Mouse (Mus musculus): ENCODE results near the gene Itpr2. TPM values are rescaled to one million over a fixed set of nuclear protein-coding genes. Genes with fewer than 3 reads are reported as not detected.

Itpr2 gene
- polyA plus RNA-seq, 1 experiment from 2014 or later, result 32.4 TPM

DNA sequence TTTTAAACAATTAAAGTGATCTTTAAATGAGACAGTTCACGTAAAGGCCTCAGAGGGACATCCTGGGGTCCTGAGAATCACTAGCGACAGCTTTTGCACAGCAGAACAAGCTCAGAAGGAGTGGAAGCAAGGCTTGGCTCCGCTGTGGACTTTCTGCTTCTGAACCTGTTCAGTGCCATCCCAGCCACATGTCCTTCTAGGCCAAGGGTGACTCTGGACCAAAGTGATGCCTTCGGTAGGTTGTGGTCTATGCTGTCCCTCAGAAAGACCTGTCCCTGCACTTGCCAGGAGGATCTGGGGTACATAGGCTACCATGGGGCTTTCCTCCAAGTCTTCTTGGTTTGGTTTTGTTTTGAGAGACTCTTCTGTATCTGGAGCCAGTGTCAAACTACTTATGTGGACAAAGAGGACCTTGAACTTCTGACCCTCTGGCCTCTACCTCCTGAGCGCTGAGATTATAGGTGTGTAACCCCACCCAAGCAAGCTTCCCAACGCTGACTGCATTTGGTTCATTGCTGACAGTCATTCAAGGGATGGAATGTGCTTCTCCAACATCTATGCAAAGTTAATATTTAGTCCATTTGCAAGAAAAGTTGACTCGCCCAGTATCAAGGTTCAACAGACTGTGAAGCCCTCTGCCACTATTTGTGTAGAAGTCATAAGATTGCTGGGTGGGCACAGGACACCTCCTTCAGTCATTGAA lies 241.2 kb downstream of the Itpr2 start:
- Histone ChIP-seq H3K4me1 (replicated peaks) (peaks cover 10% of the 10 kb centered on the region; the same call in 1 of the 2 replicates), H3K4me3 (no peak overlapping the region), H3K27ac (ENCODE audit: poor library complexity, severe bottlenecking) (no peak overlapping the region), H3K27me3 (replicated peaks) (no peaks in the 10 kb centered on the region), H3K4me2 (no peak overlapping the region), H3K9ac (no peak overlapping the region), H3K36me3 (no peaks in the 10 kb centered on the region), H3K9me3 (replicated peaks) (peaks cover 2% of the 10 kb centered on the region; the same call in 1 of the 2 replicates)
- WGBS, result 82% methylated on average over 7 of the region's 7 CpGs
- ATAC-seq (ENCODE audit: insufficient number of reproducible peaks, low FRiP score), result no peak

- Histone ChIP-seq H3K36me3 (no peaks in the 10 kb centered on the region), H3K9me3 (replicated peaks) (peaks cover 2% of the 10 kb centered on the region; the same call in 1 of the 2 replicates), H3K27ac (ENCODE audit: poor library complexity, severe bottlenecking) (no peak overlapping the region), H3K4me2 (no peak overlapping the region), H3K4me1 (replicated peaks) (peaks cover 10% of the 10 kb centered on the region; the same call in 1 of the 2 replicates), H3K4me3 (no peak overlapping the region), H3K27me3 (replicated peaks) (no peaks in the 10 kb centered on the region), H3K9ac (no peak overlapping the region)
- no peak for ATAC-seq (ENCODE audit: insufficient number of reproducible peaks, low FRiP score)
- 89% methylated on average over 5 of the region's 5 CpGs for WGBS
Measured at GRCm38 (mm10) chr6:146258751-146259150, 243.3 kb downstream of the Itpr2 start.

- WGBS, result 94% methylated on average over 3 of the region's 3 CpGs
- H3K27ac ChIP-seq (ENCODE audit: poor library complexity, severe bottlenecking), result no peak overlapping the region
- H3K27me3 ChIP-seq (replicated peaks), result no peaks in the 10 kb centered on the region
- ATAC-seq (ENCODE audit: insufficient number of reproducible peaks, low FRiP score), result no peak
- H3K4me2 ChIP-seq, result no peak overlapping the region
- H3K36me3 ChIP-seq, result no peaks in the 10 kb centered on the region
- H3K4me1 ChIP-seq (replicated peaks), result peaks cover 10% of the 10 kb centered on the region; the same call in 1 of the 2 replicates
- H3K9me3 ChIP-seq (replicated peaks), result peaks cover 2% of the 10 kb centered on the region; the same call in 1 of the 2 replicates
- no peak overlapping the region for H3K4me3 ChIP-seq
- H3K9ac ChIP-seq, result no peak overlapping the region
Measured at GRCm38 (mm10) chr6:146258261-146258660, 243.8 kb downstream of the Itpr2 start.

GRCm38 (mm10) chr6:146256947-146257670 lies 244.9 kb downstream of the Itpr2 start:
- Histone ChIP-seq H3K4me2 (no peak overlapping the region), H3K36me3 (no peaks in the 10 kb centered on the region), H3K9ac (no peak overlapping the region), H3K27ac (ENCODE audit: poor library complexity, severe bottlenecking) (no peak overlapping the region), H3K4me1 (replicated peaks) (peaks cover 10% of the 10 kb centered on the region; the same call in 1 of the 2 replicates), H3K4me3 (no peak overlapping the region), H3K27me3 (replicated peaks) (no peaks in the 10 kb centered on the region), H3K9me3 (replicated peaks) (peaks cover 2% of the 10 kb centered on the region; the same call in 1 of the 2 replicates)
- ATAC-seq (ENCODE audit: insufficient number of reproducible peaks, low FRiP score), result no peak
- WGBS, result 77% methylated on average over 7 of the region's 7 CpGs

DNA sequence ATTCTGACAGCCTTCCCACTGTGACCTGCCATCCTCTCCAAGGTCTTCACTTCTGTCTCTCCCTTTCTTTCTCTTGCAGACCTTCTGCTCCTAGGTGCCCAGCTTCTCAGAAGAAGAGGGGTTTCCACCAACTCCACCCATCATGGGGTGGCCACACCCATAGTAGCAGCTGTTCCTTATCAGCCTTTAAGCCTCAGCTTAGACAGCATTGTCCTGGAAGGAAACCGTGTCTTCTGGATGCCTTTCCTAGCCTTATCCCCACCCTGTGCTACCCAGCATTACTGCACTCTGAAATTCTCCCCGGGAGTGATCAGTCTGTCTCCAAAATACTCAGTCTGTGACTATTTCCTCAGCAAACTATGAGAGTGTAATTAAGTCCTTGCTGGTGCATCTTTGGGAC lies 245.6 kb downstream of the Itpr2 start:
- H3K36me3 ChIP-seq, result no peaks in the 10 kb centered on the region
- no peak overlapping the region for H3K9ac ChIP-seq
- no peak overlapping the region for H3K4me3 ChIP-seq
- 28% methylated on average over 2 of the region's 2 CpGs for WGBS
- peaks cover 10% of the 10 kb centered on the region; the same call in 1 of the 2 replicates for H3K4me1 ChIP-seq (replicated peaks)
- ATAC-seq (ENCODE audit: insufficient number of reproducible peaks, low FRiP score), result peak; percentile 39; the same call in 1 of the 2 replicates
- peaks cover 2% of the 10 kb centered on the region; the same call in 1 of the 2 replicates for H3K9me3 ChIP-seq (replicated peaks)
- no peak overlapping the region for H3K4me2 ChIP-seq
- H3K27ac ChIP-seq (ENCODE audit: poor library complexity, severe bottlenecking), result no peak overlapping the region
- no peaks in the 10 kb centered on the region for H3K27me3 ChIP-seq (replicated peaks)

GRCm38 (mm10) chr6:146255656-146256055 lies 246.4 kb downstream of the Itpr2 start:
- H3K4me1 ChIP-seq (replicated peaks), result peaks cover 10% of the 10 kb centered on the region; the same call in 1 of the 2 replicates
- peaks cover 2% of the 10 kb centered on the region; the same call in 1 of the 2 replicates for H3K9me3 ChIP-seq (replicated peaks)
- ATAC-seq (ENCODE audit: insufficient number of reproducible peaks, low FRiP score), result no peak
- no peak overlapping the region for H3K4me3 ChIP-seq
- H3K27ac ChIP-seq (ENCODE audit: poor library complexity, severe bottlenecking), result no peak overlapping the region
- no peaks in the 10 kb centered on the region for H3K36me3 ChIP-seq
- WGBS, result 88% methylated on average over 6 of the region's 6 CpGs
- H3K4me2 ChIP-seq, result no peak overlapping the region
- H3K27me3 ChIP-seq (replicated peaks), result no peaks in the 10 kb centered on the region
- H3K9ac ChIP-seq, result 0 out of 2 replicates have a peak overlapping the region, but pooled peaks have one; percentile 18

DNA sequence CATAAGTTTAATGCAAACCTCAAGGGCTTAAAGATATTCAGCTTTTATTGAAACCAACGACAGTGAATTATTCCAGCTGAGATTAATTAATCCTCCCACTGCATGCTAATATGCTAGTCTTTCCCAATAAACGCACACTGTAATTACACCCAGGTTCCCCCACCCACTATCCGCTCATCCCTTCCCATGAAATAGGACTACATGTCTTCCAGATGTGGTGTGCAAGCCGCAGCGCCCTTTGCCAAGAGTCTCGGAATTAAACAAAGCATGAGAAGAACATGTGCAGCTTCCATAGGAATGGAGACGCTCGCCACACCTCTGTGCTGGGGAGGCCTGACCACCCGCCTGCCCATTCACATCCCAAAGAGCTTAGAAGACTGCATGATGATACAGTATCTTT lies 247.1 kb downstream of the Itpr2 start:
- Histone ChIP-seq H3K27me3 (replicated peaks) (no peaks in the 10 kb centered on the region), H3K4me1 (replicated peaks) (peaks cover 10% of the 10 kb centered on the region; the same call in 1 of the 2 replicates), H3K9me3 (replicated peaks) (peaks cover 2% of the 10 kb centered on the region; the same call in 1 of the 2 replicates), H3K36me3 (no peaks in the 10 kb centered on the region), H3K9ac (no peak overlapping the region), H3K4me3 (no peak overlapping the region), H3K4me2 (no peak overlapping the region), H3K27ac (ENCODE audit: poor library complexity, severe bottlenecking) (no peak overlapping the region)
- 88% methylated on average over 9 of the region's 9 CpGs for WGBS
- ATAC-seq (ENCODE audit: insufficient number of reproducible peaks, low FRiP score), result no peak

DNA sequence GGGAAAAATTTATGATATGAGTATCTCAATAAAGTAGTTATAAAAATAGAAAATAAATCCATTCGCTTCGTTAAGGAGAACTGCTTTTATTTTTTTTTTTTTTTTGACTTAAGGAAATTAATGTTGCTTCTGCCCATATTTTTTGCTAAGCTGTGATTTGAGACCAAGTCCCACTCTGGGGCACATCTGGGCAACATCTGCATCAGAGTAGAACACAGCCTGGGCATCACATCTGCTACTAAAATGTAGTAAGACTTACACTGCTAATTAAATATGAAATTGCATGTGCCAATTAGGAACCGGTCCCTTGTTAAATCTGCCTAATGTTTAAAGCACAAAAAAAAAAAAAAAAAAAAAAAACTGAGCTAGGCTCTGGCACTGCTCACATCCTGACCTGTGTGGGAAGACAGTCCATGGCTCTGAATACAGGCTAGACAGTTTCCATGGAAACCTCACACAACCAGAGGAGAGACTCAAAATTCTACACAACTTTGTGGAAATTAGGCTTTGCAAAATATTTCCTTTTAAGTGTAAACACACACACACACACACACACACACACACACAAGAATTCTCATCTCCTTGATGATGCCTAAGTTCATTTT lies 247.7 kb downstream of the Itpr2 start:
- no peak overlapping the region for H3K9ac ChIP-seq
- no peak overlapping the region for H3K4me3 ChIP-seq
- H3K36me3 ChIP-seq, result no peaks in the 10 kb centered on the region
- H3K9me3 ChIP-seq (replicated peaks), result peaks cover 2% of the 10 kb centered on the region; the same call in 1 of the 2 replicates
- H3K27me3 ChIP-seq (replicated peaks), result no peaks in the 10 kb centered on the region
- H3K27ac ChIP-seq (ENCODE audit: poor library complexity, severe bottlenecking), result no peak overlapping the region
- ATAC-seq (ENCODE audit: insufficient number of reproducible peaks, low FRiP score), result no peak
- peaks cover 12% of the 10 kb centered on the region for H3K4me1 ChIP-seq (replicated peaks)
- WGBS, result 90% methylated on average over 3 of the region's 3 CpGs
- no peak overlapping the region for H3K4me2 ChIP-seq

GRCm38 (mm10) chr6:146249096-146249495 lies 252.9 kb downstream of the Itpr2 start:
- WGBS, result 72% methylated on average over 6 of the region's 6 CpGs
- no peak overlapping the region for H3K9ac ChIP-seq
- no peak for ATAC-seq (ENCODE audit: insufficient number of reproducible peaks, low FRiP score)
- peaks cover 14% of the 10 kb centered on the region for H3K4me1 ChIP-seq (replicated peaks)
- H3K4me2 ChIP-seq, result no peak overlapping the region
- no peak overlapping the region for H3K27ac ChIP-seq (ENCODE audit: poor library complexity, severe bottlenecking)
- H3K9me3 ChIP-seq (replicated peaks), result 0 out of 2 replicates have a peak, but pooled peaks cover 2% of the 10 kb centered on the region
- H3K36me3 ChIP-seq, result peaks cover 7% of the 10 kb centered on the region
- no peaks in the 10 kb centered on the region for H3K27me3 ChIP-seq (replicated peaks)
- no peak overlapping the region for H3K4me3 ChIP-seq

GRCm38 (mm10) chr6:146248341-146248740 lies 253.7 kb downstream of the Itpr2 start:
- H3K9me3 ChIP-seq (replicated peaks), result 0 out of 2 replicates have a peak, but pooled peaks cover 8% of the 10 kb centered on the region
- peak overlapping the region; percentile 33; the same call in 1 of the 2 replicates for H3K27ac ChIP-seq (ENCODE audit: poor library complexity, severe bottlenecking)
- no peak overlapping the region for H3K4me2 ChIP-seq
- no peak overlapping the region for H3K4me3 ChIP-seq
- no peak overlapping the region for H3K9ac ChIP-seq
- peaks cover 13% of the 10 kb centered on the region for H3K36me3 ChIP-seq
- peaks cover 14% of the 10 kb centered on the region for H3K4me1 ChIP-seq (replicated peaks)
- ATAC-seq (ENCODE audit: insufficient number of reproducible peaks, low FRiP score), result no peak
- WGBS, result 81% methylated on average over 2 of the region's 2 CpGs
- H3K27me3 ChIP-seq (replicated peaks), result no peaks in the 10 kb centered on the region

GRCm38 (mm10) chr6:146247906-146248305 lies 254.1 kb downstream of the Itpr2 start:
- WGBS, result 81% methylated on average over 1 of the region's 1 CpGs
- H3K9ac ChIP-seq, result no peak overlapping the region
- H3K4me2 ChIP-seq, result no peak overlapping the region
- H3K27me3 ChIP-seq (replicated peaks), result no peaks in the 10 kb centered on the region
- no peak overlapping the region for H3K4me3 ChIP-seq
- H3K36me3 ChIP-seq, result peaks cover 13% of the 10 kb centered on the region
- peaks cover 14% of the 10 kb centered on the region for H3K4me1 ChIP-seq (replicated peaks)
- 0 out of 2 replicates have a peak, but pooled peaks cover 8% of the 10 kb centered on the region for H3K9me3 ChIP-seq (replicated peaks)
- ATAC-seq (ENCODE audit: insufficient number of reproducible peaks, low FRiP score), result no peak
- no peak overlapping the region for H3K27ac ChIP-seq (ENCODE audit: poor library complexity, severe bottlenecking)

Data from heart, embryonic 12.5 days (tissue).